Mouse (Mus musculus): ENCODE results near the gene Lingo1. TPM values are rescaled to one million over a fixed set of nuclear protein-coding genes. Genes with fewer than 3 reads are reported as not detected.

The Lingo1 gene
- polyA plus RNA-seq, 1 experiment: not detected

DNA sequence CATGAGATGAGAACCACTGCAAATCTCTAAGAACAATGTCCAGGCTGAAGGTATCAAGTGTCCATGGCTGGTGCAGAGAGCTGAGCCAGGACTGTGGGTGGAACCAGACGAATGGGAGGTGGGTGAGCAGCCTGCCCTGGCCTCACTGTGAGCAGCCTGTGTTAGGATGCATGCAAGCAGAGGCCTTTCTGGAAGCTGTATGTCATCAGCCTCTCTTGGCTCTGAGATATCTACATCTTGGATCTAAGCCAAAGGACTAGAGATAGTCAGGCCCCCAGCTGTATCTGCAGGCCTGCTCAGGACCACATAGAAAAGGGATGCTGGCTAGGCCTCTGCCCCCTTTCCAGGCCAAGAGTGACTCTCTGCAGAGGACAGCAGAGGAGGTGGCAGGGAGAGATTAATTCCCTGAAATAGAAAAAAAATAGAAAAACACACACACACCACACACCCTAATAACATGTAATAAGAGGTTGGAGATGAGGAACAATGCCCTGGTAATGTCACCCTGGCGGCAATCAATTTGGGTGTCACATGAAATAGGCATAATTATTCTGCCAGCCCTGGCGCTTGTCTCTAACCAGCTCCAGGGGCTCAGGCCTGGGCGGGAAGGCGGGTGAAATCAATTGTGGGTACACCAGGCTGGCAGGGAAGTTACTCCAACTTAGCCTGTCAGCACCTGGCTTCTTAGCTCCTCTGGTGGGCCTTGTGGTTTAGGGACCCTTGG is 166.4 kb downstream of the Lingo1 start:
- Histone ChIP-seq H3K27ac (replicated peaks; ENCODE audit: low read depth, low read length) (no peak overlapping the region), H3K4me1 (ENCODE audit: control insufficient read depth, insufficient read depth, insufficient read length, low read length) (no peaks in the 10 kb centered on the region), H3K4me3 (ENCODE audit: insufficient read depth, low read depth, low read length) (no peak overlapping the region)

DNA sequence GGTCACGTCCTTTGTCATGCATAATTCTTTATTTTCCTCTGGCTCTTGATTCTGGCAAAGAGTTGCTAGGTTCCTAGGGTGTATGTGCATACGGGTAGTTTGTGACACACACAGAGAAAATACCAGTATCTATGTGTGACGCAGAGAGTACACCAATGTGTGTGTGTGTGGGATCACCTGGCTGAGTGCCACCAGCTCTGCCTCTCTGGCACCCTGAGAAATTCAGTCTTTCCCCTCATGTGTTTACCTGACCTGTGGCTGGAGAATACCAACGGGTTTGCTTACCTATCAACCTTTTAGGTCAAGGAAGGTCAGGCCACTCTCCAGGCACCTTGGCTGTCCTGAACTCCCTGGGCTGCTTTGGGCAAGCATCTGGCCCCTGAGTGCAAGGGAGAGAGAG is 169.0 kb downstream of the Lingo1 start:
- Histone ChIP-seq H3K4me3 (ENCODE audit: insufficient read depth, low read depth, low read length) (no peak overlapping the region), H3K27ac (replicated peaks; ENCODE audit: low read depth, low read length) (no peak overlapping the region), H3K4me1 (ENCODE audit: control insufficient read depth, insufficient read depth, insufficient read length, low read length) (no peaks in the 10 kb centered on the region)

DNA sequence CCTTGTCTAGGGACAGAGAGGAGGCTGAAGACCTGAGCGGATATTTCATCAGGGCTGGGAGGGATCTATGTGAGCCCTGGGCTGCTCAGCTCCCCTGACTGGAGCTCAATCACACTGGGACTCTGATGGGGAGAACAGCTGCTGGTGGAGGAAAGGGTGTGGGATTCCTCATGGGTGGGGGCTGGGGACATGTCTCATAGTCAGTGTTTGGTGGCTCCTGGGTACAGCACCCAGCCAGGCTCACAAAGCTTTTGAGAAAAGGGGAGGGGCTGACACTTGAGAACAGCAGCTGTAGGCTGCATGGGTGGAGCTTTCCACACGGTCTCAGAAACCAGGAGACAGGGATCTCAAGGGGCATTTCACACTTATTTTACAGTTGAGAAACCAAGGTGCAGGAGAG is 171.3 kb downstream of the Lingo1 start:
- H3K27ac ChIP-seq (replicated peaks; ENCODE audit: low read depth, low read length): no peak overlapping the region
- H3K4me3 ChIP-seq (ENCODE audit: insufficient read depth, low read depth, low read length): no peak overlapping the region

DNA sequence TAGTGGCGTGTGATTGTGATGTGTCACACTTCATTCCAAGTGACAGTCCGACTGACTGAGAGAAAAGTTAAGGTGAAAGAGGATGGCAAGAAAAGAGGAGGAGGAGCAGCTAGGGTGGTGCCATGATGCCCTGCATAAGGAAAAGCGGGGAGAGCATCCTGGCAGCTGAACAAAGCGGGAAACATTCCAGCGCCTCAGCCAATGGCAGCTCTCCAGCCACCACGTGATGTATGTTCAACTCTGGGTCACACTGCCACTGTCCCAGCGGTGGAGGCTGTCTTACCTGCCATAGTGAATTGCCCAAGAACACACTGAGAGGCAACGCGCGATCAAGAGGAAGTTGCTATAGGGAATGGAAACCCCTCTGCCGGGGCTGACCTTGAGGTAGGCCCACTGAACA is 172.9 kb downstream of the Lingo1 start:
- H3K4me3 ChIP-seq (ENCODE audit: insufficient read depth, low read depth, low read length): no peak overlapping the region

More for the DNA sequence above, 171.3 kb downstream of the Lingo1 start:
- no peaks in the 10 kb centered on the region for H3K4me1 ChIP-seq (ENCODE audit: control insufficient read depth, insufficient read depth, insufficient read length, low read length)

DNA sequence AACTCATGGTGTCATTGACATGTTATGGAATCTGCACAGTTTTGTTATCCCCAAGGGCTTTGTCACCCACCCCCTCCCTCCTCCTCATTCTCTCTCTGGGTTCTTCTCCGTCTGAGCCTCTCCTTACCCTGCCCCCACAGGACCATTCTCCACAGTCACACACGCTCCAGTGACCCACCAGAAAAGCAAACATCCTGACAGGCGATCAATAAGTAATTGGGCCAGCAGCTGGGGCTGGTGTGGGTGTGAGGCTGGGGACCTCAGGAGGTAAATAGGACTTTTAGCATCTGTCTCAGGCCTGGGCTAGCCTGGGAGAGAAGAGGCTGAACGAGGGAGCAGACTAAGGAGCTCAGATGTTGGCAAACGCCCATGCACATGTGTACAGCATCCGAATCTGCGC is 173.5 kb downstream of the Lingo1 start:
- Histone ChIP-seq H3K4me1 (ENCODE audit: control insufficient read depth, insufficient read depth, insufficient read length, low read length) (no peaks in the 10 kb centered on the region), H3K27ac (replicated peaks; ENCODE audit: low read depth, low read length) (no peak overlapping the region)

More for the DNA sequence above, 172.9 kb downstream of the Lingo1 start:
- H3K27ac ChIP-seq (replicated peaks; ENCODE audit: low read depth, low read length): no peak overlapping the region
- H3K4me1 ChIP-seq (ENCODE audit: control insufficient read depth, insufficient read depth, insufficient read length, low read length): no peaks in the 10 kb centered on the region

DNA sequence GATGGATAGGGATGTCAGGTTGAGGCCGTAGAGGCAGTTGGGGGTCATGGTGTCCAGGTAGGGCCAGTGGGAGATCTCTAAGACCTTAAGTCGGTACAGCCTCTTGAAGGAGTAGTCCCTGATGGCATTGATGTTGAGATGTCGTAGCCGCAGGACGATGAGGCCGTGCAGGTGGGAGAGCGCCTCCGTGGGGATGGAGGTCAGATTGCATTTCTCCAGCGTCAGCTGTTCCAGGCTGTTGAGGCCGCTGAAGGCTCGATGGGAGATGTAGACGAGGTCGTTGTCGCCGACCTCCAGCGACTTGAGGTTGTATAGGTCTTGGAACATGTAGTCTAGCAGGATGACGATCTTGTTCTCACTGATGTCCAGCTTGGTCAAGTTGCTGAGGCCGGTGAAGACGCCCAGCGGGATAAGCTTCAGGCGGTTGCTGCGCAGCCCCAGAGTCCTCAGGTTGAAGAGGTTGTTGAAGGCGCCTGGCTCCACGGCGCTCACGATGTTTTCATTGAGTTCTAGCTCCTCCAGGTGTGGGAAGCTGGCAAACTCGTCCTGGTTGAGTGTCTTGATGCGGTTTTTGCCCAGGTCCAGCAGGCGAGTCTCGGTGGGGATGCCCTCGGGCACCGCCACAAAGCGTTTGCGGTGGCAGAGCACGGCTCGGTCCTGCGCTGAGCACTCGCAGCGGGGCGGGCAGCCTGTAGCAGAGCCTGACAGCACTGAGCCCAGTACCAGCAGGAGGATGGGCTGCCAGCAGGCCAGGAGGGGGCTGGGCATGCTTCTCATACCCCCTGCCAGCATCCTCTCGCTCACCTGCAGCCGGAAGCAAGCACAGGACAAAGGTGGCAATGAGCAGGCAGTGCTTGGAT is 175.5 kb downstream of the Lingo1 start:
- no peak overlapping the region for H3K4me3 ChIP-seq (ENCODE audit: insufficient read depth, low read depth, low read length)

More for the DNA sequence above, 173.5 kb downstream of the Lingo1 start:
- no peak overlapping the region for H3K4me3 ChIP-seq (ENCODE audit: insufficient read depth, low read depth, low read length)

DNA sequence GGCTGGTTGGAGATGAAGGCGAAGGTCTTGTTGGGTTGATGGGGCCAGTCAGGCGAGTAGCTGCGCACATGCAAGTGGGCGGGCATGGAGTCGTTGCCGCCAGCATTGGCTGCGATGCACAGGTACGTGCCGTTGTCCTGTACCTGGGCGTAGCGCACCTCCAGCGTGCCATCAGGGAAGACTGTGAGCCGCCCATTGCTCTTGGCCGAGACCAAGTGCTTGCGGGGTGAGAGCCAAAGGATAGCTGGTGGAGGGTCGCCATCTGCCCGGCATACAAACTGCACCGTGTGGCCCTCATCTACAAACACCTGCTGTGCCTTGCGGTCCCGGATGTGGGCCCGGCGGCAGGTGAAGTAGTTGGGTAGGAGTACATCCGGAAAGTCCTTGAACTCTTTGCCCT is 176.6 kb downstream of the Lingo1 start:
- no peak overlapping the region for H3K27ac ChIP-seq (replicated peaks; ENCODE audit: low read depth, low read length)
- no peaks in the 10 kb centered on the region for H3K4me1 ChIP-seq (ENCODE audit: control insufficient read depth, insufficient read depth, insufficient read length, low read length)
- H3K4me3 ChIP-seq (ENCODE audit: insufficient read depth, low read depth, low read length): no peak overlapping the region

More for the DNA sequence above, 175.5 kb downstream of the Lingo1 start:
- Histone ChIP-seq H3K27ac (replicated peaks; ENCODE audit: low read depth, low read length) (no peak overlapping the region), H3K4me1 (ENCODE audit: control insufficient read depth, insufficient read depth, insufficient read length, low read length) (no peaks in the 10 kb centered on the region)

DNA sequence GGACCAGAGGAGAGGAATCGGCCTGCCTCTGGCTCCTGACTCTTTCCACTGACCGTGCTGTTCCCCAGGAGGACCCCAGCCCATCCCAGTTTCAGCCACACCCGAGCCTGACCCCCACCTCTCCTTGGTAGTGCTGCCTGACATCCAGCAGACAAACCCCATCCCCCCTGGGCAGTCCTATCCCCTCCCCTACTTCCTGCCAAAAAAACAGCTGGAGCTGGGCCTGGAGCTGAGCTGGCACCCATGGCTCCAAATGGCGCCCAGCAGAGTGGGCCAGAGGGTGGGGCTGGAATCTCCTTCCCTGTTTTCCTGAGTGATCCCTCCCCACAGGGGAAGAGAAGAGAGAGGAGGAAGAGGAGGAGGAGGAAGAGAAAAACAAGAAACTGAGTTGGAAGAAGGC is 177.6 kb downstream of the Lingo1 start:
- Histone ChIP-seq H3K4me3 (ENCODE audit: insufficient read depth, low read depth, low read length) (no peak overlapping the region), H3K4me1 (ENCODE audit: control insufficient read depth, insufficient read depth, insufficient read length, low read length) (no peaks in the 10 kb centered on the region), H3K27ac (replicated peaks; ENCODE audit: low read depth, low read length) (no peak overlapping the region)

DNA sequence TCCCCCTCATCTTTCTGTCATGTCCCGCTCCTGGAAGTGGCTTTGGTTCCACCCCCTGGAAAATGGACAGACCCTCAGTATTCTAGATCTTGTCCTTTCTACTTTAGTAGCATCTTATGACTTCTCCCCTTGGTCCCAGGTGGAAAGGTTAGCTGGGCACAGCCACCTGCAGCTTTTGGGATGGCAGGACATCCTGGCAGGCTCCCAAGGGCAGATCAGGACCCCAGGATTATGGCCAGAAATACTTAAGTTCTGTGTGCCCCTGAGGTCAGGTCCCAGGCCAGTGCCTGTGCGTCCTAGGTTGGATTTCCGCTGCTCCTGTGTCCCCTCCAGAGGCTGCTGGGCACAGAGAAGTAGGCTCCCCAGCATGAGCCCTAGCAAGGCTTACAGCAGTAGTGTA is 180.2 kb downstream of the Lingo1 start:
- H3K4me3 ChIP-seq (ENCODE audit: insufficient read depth, low read depth, low read length): no peak overlapping the region
- H3K4me1 ChIP-seq (ENCODE audit: control insufficient read depth, insufficient read depth, insufficient read length, low read length): no peaks in the 10 kb centered on the region
- H3K27ac ChIP-seq (replicated peaks; ENCODE audit: low read depth, low read length): no peak overlapping the region

DNA sequence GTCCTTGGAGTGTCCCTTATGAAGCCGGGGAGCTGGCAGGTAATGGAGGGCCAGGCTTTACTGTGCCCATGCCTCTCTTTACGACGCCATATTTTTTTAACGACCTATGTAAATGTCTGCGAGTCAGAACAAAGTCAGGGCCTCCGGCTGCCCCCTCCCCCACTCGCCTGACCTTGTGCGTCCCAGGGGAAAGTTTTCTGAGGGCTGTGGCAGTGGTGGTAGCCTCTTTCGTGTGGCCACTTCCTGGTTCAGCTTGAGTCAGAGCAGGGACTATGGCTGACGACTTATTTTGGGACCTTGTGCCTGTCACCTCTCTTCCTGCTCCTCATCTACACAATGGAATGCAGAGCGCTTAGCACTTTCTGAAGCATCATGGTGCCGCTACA is 183.5 kb downstream of the Lingo1 start:
- no peak overlapping the region for H3K4me3 ChIP-seq (ENCODE audit: insufficient read depth, low read depth, low read length)
- H3K4me1 ChIP-seq (ENCODE audit: control insufficient read depth, insufficient read depth, insufficient read length, low read length): no peaks in the 10 kb centered on the region
- no peak overlapping the region for H3K27ac ChIP-seq (replicated peaks; ENCODE audit: low read depth, low read length)

DNA sequence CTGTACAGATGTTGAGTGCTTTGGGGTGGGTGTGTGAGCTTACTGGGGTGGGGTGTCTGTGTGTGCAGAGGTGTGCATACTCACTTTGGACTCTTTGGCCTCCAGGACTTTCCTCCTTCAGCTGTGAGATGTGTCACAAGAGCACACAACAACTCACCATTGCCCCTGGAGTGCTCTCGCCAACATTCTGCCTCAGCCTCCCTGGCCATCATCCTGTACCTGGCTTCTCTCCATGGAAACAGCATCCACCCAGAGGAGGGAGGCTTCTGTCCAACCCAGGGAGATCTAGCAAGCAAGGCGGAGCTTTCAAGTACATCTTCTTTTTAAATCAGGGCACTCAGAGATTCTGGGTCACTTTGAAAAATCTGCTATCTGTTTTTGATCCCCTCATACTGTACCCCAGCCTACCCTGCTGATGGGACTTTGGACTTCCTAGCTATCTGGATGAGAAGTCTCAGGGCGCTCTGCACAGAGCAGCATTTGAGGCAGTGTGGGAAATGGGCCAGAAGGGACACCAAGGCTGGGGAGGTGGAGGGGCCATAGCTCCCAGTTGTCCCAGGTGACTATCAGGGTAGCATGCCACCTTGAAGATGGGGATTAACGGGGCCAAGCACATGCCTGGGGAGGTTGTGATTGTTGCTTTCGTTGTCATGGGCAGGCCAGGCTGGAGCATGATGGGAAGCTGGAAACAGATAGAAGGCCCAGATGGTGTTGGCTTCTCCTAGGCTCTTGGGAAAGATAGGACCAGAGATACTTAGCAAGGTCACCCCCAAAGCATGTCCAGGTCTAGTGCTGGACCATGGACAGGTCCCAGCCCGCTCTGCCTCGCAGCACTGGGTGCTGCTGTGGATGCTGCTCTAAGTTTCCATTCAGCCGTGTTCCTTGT is 184.1 kb downstream of the Lingo1 start:
- Histone ChIP-seq H3K27ac (replicated peaks; ENCODE audit: low read depth, low read length) (no peak overlapping the region), H3K4me3 (ENCODE audit: insufficient read depth, low read depth, low read length) (no peak overlapping the region)

DNA sequence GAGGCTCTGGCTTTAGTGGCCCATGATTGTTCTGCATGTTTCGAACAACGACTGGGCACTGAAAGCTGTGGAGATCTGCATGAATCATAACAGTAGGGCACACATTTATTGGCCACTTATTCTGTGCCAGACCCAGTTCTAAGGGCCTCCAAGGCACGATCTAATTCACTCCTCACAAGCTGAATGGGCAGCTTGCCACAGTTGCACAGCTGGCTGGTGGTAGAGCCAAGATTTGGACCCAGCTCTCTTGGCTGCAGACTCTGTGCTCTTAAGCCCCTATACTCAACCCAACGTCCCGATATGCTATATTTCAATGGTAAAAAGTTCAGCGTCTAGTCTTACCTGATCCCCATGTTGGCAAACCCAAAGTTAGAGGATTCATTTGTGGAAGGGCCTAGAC is 185.3 kb downstream of the Lingo1 start:
- no peak overlapping the region for H3K27ac ChIP-seq (replicated peaks; ENCODE audit: low read depth, low read length)
- no peaks in the 10 kb centered on the region for H3K4me1 ChIP-seq (ENCODE audit: control insufficient read depth, insufficient read depth, insufficient read length, low read length)
- H3K4me3 ChIP-seq (ENCODE audit: insufficient read depth, low read depth, low read length): no peak overlapping the region

More for the DNA sequence above, 184.1 kb downstream of the Lingo1 start:
- no peaks in the 10 kb centered on the region for H3K4me1 ChIP-seq (ENCODE audit: control insufficient read depth, insufficient read depth, insufficient read length, low read length)

DNA sequence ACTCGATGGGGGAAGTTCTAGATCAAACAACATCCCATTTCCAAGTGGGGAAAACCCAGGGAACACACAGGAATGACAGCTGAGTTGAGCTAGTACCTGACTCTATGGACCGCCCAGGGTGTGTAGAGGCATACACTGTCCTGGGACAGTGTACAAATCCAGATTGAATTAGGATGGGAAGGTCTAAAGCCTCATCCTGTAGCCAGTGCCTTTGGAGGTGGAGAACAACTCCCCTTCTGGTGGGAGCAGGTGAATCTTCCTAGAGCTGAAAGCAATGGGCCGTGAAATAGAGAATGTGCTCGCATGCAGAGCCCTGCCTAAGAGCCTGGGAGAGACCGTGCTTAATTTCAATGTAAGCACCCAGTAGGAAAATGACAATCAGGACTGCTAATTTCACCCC is 185.8 kb downstream of the Lingo1 start:
- no peaks in the 10 kb centered on the region for H3K4me1 ChIP-seq (ENCODE audit: control insufficient read depth, insufficient read depth, insufficient read length, low read length)
- H3K4me3 ChIP-seq (ENCODE audit: insufficient read depth, low read depth, low read length): no peak overlapping the region
- no peak overlapping the region for H3K27ac ChIP-seq (replicated peaks; ENCODE audit: low read depth, low read length)

DNA sequence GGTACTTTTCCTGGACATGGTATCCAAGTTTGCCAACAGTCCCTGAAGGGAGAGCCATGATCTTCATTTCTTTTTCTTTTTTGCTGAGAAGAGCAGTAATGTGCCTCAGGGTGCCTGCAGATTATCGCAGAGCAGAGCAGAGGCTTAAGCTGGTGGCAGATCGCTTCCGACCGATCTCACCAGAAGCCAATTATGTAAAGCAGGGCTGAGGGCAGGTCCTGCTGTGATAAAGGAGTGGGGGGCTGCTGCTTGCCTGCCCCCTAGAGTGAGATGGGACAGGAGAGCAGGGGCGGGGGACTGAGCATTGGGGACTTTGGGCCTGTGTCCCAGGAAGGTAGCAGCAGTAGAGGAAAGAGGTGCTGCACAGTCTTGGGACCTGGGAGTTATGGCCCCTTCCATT is 186.8 kb downstream of the Lingo1 start:
- no peak overlapping the region for H3K27ac ChIP-seq (replicated peaks; ENCODE audit: low read depth, low read length)
- H3K4me3 ChIP-seq (ENCODE audit: insufficient read depth, low read depth, low read length): no peak overlapping the region
- H3K4me1 ChIP-seq (ENCODE audit: control insufficient read depth, insufficient read depth, insufficient read length, low read length): no peaks in the 10 kb centered on the region
